Mouse (Mus musculus): ENCODE results near the gene Nepro.

DNA sequence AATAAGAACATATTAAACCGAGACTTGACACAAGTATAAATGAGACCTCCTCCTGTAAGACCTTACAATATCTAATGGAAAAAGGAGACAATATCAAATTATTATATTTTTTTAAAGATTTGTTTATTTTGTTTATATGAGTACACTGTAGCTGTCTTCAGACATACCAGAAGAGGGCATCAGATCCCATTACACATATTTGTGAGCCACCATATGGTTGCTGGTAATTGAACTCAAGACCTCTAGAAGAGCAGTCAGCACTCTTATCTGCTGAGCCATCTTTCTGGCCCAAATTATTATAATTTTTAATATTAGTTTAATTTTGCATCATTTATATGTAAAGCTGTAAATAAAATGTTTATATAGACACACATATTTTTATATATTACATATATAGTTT, 18.7 kb downstream of the Nepro start:
- TF ChIP-seq CTCF (IDR thresholded peaks at IDR 0.05; ENCODE audit: borderline replicate concordance, extremely low read depth, insufficient read depth, insufficient read length) (no peak), POLR2A (IDR thresholded peaks at IDR 0.05; ENCODE audit: borderline replicate concordance, extremely low read depth, insufficient read depth, insufficient read length, poor library complexity, severe bottlenecking) (no peak)

All from brain, embryonic 14.5 days (tissue).